Mouse (Mus musculus): ENCODE measurements around the gene Pla2g2f.

Gene Pla2g2f

GRCm38 (mm10) chr4:138757416-138757815 is at the start of gene Pla2g2f:
TSS of gene Pla2g2f (minus strand) at chr4:138757626.
- in situ Hi-C loops (cut with MseI, MboI): no loop called here

GRCm38 (mm10) chr4:138806920-138807541 is 49.6 kb upstream of the Pla2g2f start:
- in situ Hi-C loops (cut with MseI, MboI): no loop called here

- in situ Hi-C loops (cut with MseI, MboI): no loop called here
Observed at GRCm38 (mm10) chr4:138806160-138806559, 48.7 kb upstream of the Pla2g2f start.

- in situ Hi-C loops (cut with MseI, MboI): no loop called here
Observed at GRCm38 (mm10) chr4:138805248-138805647, 47.8 kb upstream of the Pla2g2f start.

GRCm38 (mm10) chr4:138802917-138803316 is 45.5 kb upstream of the Pla2g2f start:
- in situ Hi-C loops (cut with MseI, MboI): no loop called here

- in situ Hi-C loops (cut with MseI, MboI): no loop called here
Observed at GRCm38 (mm10) chr4:138801631-138802030, 44.2 kb upstream of the Pla2g2f start.

GRCm38 (mm10) chr4:138800134-138800744 is 42.8 kb upstream of the Pla2g2f start:
- in situ Hi-C loops (cut with MseI, MboI): no loop called here

GRCm38 (mm10) chr4:138797217-138797570 is 39.8 kb upstream of the Pla2g2f start:
- in situ Hi-C loops (cut with MseI, MboI): no loop called here

- in situ Hi-C loops (cut with MseI, MboI): no loop called here
Observed at GRCm38 (mm10) chr4:138796513-138797216, 39.2 kb upstream of the Pla2g2f start.

- in situ Hi-C loops (cut with MseI, MboI): no loop called here
Observed at GRCm38 (mm10) chr4:138794344-138794743, 36.9 kb upstream of the Pla2g2f start.

GRCm38 (mm10) chr4:138793276-138793675 is 35.9 kb upstream of the Pla2g2f start:
- in situ Hi-C loops (cut with MseI, MboI): no loop called here

GRCm38 (mm10) chr4:138792599-138792998 is 35.2 kb upstream of the Pla2g2f start:
- in situ Hi-C loops (cut with MseI, MboI): no loop called here

GRCm38 (mm10) chr4:138791452-138791851 is 34.0 kb upstream of the Pla2g2f start:
- in situ Hi-C loops (cut with MseI, MboI): no loop called here

- in situ Hi-C loops (cut with MseI, MboI): no loop called here
Observed at GRCm38 (mm10) chr4:138788381-138788780, 31.0 kb upstream of the Pla2g2f start.

- in situ Hi-C loops (cut with MseI, MboI): no loop called here
Observed at GRCm38 (mm10) chr4:138786141-138786540, 28.7 kb upstream of the Pla2g2f start.

GRCm38 (mm10) chr4:138785721-138786120 is 28.3 kb upstream of the Pla2g2f start:
- in situ Hi-C loops (cut with MseI, MboI): no loop called here

- in situ Hi-C loops (cut with MseI, MboI): no loop called here
Observed at GRCm38 (mm10) chr4:138782098-138782497, 24.7 kb upstream of the Pla2g2f start.

- in situ Hi-C loops (cut with MseI, MboI): no loop called here
Observed at GRCm38 (mm10) chr4:138780300-138780699, 22.9 kb upstream of the Pla2g2f start.

GRCm38 (mm10) chr4:138777417-138778407 is 20.3 kb upstream of the Pla2g2f start:
- in situ Hi-C loops (cut with MseI, MboI): no loop called here

GRCm38 (mm10) chr4:138775435-138775834 is 18.0 kb upstream of the Pla2g2f start, which contains the start of gene Pla2g2d:
TSS of gene Pla2g2d (plus strand) at chr4:138775735.
- in situ Hi-C loops (cut with MseI, MboI): no loop called here

- in situ Hi-C loops (cut with MseI, MboI): no loop called here
Observed at GRCm38 (mm10) chr4:138772386-138772785, 15.0 kb upstream of the Pla2g2f start.

GRCm38 (mm10) chr4:138771970-138772369 is 14.5 kb upstream of the Pla2g2f start:
- in situ Hi-C loops (cut with MseI, MboI): no loop called here
